Mouse (Mus musculus): ENCODE measurements at regions not wholly inside any gene's neighbourhood (a gene's known extent, or its start where the extent isn't known, plus 50 kb on each side); places are given as distances from the start of the nearest gene placed in this dataset.

DNA sequence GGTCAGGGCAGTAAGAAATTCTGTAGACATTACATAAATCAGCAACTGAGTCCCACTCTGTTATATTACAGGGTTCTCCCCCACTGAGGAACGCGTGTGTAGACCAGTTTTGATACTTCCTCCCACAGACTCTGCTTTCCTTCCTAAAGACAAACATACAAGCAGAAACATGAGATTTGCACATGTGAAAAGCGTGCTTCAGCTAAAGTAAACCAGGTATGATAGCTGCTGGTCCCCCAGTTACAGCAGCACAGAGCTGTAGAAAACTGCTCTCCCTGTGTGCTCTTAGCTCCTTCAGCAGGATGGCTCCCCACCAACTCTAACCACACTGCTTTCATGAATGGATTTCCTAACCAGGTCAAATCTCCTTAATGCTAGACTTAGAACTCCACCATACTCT is 175.0 kb downstream of the Spry2 start:
- Histone ChIP-seq H3K27me3 (ENCODE audit: insufficient read depth, low read length) (no peaks in the 10 kb centered on the region), H3K4me1 (replicated peaks; ENCODE audit: low read depth, low read length) (no peaks in the 10 kb centered on the region; the same call in 1 of the 2 replicates), H3K9me3 (ENCODE audit: low read length) (no peaks in the 10 kb centered on the region), H3K4me3 (replicated peaks; ENCODE audit: low read length) (no peak overlapping the region), H3K36me3 (ENCODE audit: insufficient read depth, low read length) (no peaks in the 10 kb centered on the region)
- no peak for TF ChIP-seq CTCF (conservative IDR thresholded peaks at IDR 0.05; ENCODE audit: low read length)

DNA sequence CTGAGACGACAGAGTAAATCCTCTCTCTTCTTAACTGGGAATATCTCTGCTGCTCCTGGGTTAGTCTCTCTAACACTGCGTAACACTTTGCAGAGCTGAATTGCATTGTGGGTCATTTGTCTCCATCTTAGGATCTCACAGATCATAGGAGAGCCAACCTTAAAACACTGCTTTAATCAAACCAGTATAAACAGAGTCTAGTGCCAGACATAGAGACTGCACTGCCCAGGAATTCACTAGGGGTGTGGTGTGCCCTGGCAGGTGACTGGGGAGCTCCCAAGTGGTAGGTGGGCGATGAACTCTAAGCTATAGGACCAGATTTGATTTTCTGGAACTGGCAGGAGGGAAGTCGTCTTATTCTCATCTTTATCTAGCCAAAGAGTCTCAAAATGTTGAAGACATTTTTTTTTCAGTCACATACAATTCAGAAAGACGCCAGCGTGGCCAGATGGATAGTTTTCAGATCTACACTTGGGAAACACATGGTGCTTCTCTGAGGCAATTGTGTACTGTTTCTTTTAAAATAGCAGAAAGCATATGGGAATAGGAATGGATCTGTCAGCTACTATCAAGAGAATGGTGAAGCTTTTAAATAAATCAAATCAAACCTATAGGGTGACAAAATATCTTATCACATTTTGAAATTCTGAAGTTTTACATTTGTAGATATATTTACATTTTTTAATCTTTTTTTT is 175.7 kb downstream of the Spry2 start:
- Histone ChIP-seq H3K9me3 (ENCODE audit: low read length) (no peaks in the 10 kb centered on the region), H3K4me3 (replicated peaks; ENCODE audit: low read length) (no peak overlapping the region), H3K4me1 (replicated peaks; ENCODE audit: low read depth, low read length) (no peaks in the 10 kb centered on the region; the same call in 1 of the 2 replicates), H3K36me3 (ENCODE audit: insufficient read depth, low read length) (no peaks in the 10 kb centered on the region), H3K27me3 (ENCODE audit: insufficient read depth, low read length) (no peaks in the 10 kb centered on the region)
- TF ChIP-seq NANOG (IDR thresholded peaks at IDR 0.05; ENCODE audit: borderline replicate concordance, low read length), result no peak
- TF ChIP-seq POU5F1 (IDR thresholded peaks at IDR 0.05; ENCODE audit: borderline replicate concordance, low read length), result no peak
- no peak for TF ChIP-seq CTCF (conservative IDR thresholded peaks at IDR 0.05; ENCODE audit: low read length)

DNA sequence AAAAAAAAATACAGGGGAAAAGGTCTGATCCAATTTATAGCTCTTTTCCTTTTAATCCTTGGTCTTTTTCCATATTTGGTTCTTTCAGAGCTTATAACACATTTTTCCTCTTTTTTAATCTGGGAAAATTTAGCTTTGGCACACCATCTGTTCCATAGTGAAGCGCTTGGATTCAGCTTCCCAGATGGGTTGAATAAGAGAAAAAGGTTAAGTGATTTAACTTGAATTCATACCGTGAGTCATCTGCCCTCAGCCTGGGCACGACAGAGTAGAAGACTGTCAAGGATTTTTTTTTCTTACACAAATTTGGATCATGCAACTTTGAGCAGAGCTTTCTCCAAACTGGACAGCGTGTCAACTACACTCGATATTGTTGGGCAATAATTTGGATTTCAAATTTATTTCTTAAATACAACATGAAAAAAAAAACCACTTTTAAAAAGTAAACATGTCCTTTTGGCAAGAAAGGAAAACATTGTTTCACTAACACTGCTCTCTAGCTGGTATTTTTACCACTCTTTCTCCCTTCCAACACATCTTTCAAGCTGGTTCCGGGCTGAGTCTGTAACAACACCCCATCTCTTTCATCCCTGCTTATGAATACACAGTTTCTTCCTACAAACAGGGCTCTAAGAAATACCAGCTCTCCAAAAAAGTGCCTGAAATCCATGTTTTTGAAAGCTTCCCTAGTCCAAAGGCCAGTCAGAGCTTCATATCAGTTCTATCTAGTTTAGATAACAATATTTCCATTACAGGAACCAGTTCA is 177.8 kb downstream of the Spry2 start:
- no peak for TF ChIP-seq POU5F1 (IDR thresholded peaks at IDR 0.05; ENCODE audit: borderline replicate concordance, low read length)
- no peak for TF ChIP-seq CTCF (conservative IDR thresholded peaks at IDR 0.05; ENCODE audit: low read length)
- no peak for TF ChIP-seq NANOG (IDR thresholded peaks at IDR 0.05; ENCODE audit: borderline replicate concordance, low read length)
- no peaks in the 10 kb centered on the region for H3K36me3 ChIP-seq (ENCODE audit: insufficient read depth, low read length)
- no peaks in the 10 kb centered on the region for H3K4me1 ChIP-seq (replicated peaks; ENCODE audit: low read depth, low read length)
- 0 out of 2 replicates have a peak, but pooled peaks cover 4% of the 10 kb centered on the region for H3K9me3 ChIP-seq (ENCODE audit: low read length)
- no peaks in the 10 kb centered on the region for H3K27me3 ChIP-seq (ENCODE audit: insufficient read depth, low read length)
- H3K4me3 ChIP-seq (replicated peaks; ENCODE audit: low read length), result no peak overlapping the region

DNA sequence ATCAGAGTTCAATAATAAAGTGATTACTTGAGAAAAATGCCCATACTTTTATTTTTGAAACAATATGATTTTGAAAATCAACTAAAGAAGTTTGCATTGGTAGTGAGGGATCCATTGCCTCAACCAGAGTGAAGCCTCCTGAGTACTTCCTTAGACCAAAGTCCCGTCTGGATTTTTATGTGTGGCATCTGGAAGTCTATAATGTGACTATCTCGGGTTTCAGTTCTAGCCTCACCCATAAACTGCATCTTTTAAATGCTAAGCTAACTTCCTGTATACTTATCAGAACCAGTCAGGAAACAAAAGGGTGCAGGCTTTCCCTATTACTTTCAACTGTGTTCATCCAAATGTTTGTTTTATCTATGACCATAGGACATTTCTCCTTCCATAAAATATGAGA is 178.8 kb downstream of the Spry2 start:
- Histone ChIP-seq H3K9me3 (ENCODE audit: low read length) (0 out of 2 replicates have a peak, but pooled peaks cover 5% of the 10 kb centered on the region), H3K27me3 (ENCODE audit: insufficient read depth, low read length) (no peaks in the 10 kb centered on the region), H3K36me3 (ENCODE audit: insufficient read depth, low read length) (no peaks in the 10 kb centered on the region), H3K4me3 (replicated peaks; ENCODE audit: low read length) (no peak overlapping the region), H3K4me1 (replicated peaks; ENCODE audit: low read depth, low read length) (no peaks in the 10 kb centered on the region)
- no peak for TF ChIP-seq CTCF (conservative IDR thresholded peaks at IDR 0.05; ENCODE audit: low read length)
- no peak for TF ChIP-seq POU5F1 (IDR thresholded peaks at IDR 0.05; ENCODE audit: borderline replicate concordance, low read length)
- no peak for TF ChIP-seq NANOG (IDR thresholded peaks at IDR 0.05; ENCODE audit: borderline replicate concordance, low read length)

DNA sequence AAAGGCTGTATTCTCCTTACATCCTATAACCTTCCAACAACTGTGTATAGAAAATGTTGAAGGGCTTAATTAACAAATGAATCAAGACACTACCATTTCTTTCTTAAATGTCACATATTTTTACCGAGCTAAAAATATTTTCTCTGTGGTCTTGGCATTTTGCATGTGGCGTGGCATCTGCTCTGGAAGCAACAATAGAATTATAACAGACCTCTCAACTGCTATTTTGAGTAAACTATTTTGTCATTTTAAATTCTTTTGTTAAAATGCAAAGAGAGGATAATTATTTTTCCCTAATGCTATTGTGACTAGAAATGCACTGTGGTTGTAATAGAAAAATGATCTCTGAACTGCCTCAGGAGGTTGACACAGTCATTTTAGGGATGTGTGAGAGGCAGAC is 187.9 kb downstream of the Spry2 start:
- Histone ChIP-seq H3K4me1 (replicated peaks; ENCODE audit: low read depth, low read length) (no peaks in the 10 kb centered on the region), H3K4me3 (replicated peaks; ENCODE audit: low read length) (no peak overlapping the region), H3K36me3 (ENCODE audit: insufficient read depth, low read length) (no peaks in the 10 kb centered on the region), H3K27me3 (ENCODE audit: insufficient read depth, low read length) (no peaks in the 10 kb centered on the region), H3K9me3 (ENCODE audit: low read length) (no peaks in the 10 kb centered on the region)
- TF ChIP-seq CTCF (conservative IDR thresholded peaks at IDR 0.05; ENCODE audit: low read length) (no peak), NANOG (IDR thresholded peaks at IDR 0.05; ENCODE audit: borderline replicate concordance, low read length) (no peak), POU5F1 (IDR thresholded peaks at IDR 0.05; ENCODE audit: borderline replicate concordance, low read length) (no peak)

GRCm38 (mm10) chr14:105706756-105707155 is 189.9 kb downstream of the Spry2 start:
- TF ChIP-seq POU5F1 (IDR thresholded peaks at IDR 0.05; ENCODE audit: borderline replicate concordance, low read length), result no peak
- TF ChIP-seq NANOG (IDR thresholded peaks at IDR 0.05; ENCODE audit: borderline replicate concordance, low read length), result no peak
- no peak for TF ChIP-seq CTCF (conservative IDR thresholded peaks at IDR 0.05; ENCODE audit: low read length)
- Histone ChIP-seq H3K9me3 (ENCODE audit: low read length) (no peaks in the 10 kb centered on the region), H3K4me1 (replicated peaks; ENCODE audit: low read depth, low read length) (no peaks in the 10 kb centered on the region), H3K36me3 (ENCODE audit: insufficient read depth, low read length) (no peaks in the 10 kb centered on the region), H3K27me3 (ENCODE audit: insufficient read depth, low read length) (no peaks in the 10 kb centered on the region), H3K4me3 (replicated peaks; ENCODE audit: low read length) (no peak overlapping the region)

- Histone ChIP-seq H3K4me3 (replicated peaks; ENCODE audit: low read length) (no peak overlapping the region), H3K9me3 (ENCODE audit: low read length) (no peaks in the 10 kb centered on the region), H3K36me3 (ENCODE audit: insufficient read depth, low read length) (no peaks in the 10 kb centered on the region), H3K27me3 (ENCODE audit: insufficient read depth, low read length) (no peaks in the 10 kb centered on the region), H3K4me1 (replicated peaks; ENCODE audit: low read depth, low read length) (no peaks in the 10 kb centered on the region)
- TF ChIP-seq CTCF (conservative IDR thresholded peaks at IDR 0.05; ENCODE audit: low read length) (no peak), POU5F1 (IDR thresholded peaks at IDR 0.05; ENCODE audit: borderline replicate concordance, low read length) (no peak), NANOG (IDR thresholded peaks at IDR 0.05; ENCODE audit: borderline replicate concordance, low read length) (no peak)
Observed at GRCm38 (mm10) chr14:105698616-105699015, 198.0 kb downstream of the Spry2 start.

GRCm38 (mm10) chr14:105698086-105698485 is 198.5 kb downstream of the Spry2 start:
- TF ChIP-seq CTCF (conservative IDR thresholded peaks at IDR 0.05; ENCODE audit: low read length) (no peak), POU5F1 (IDR thresholded peaks at IDR 0.05; ENCODE audit: borderline replicate concordance, low read length) (no peak), NANOG (IDR thresholded peaks at IDR 0.05; ENCODE audit: borderline replicate concordance, low read length) (no peak)
- Histone ChIP-seq H3K27me3 (ENCODE audit: insufficient read depth, low read length) (no peaks in the 10 kb centered on the region), H3K9me3 (ENCODE audit: low read length) (no peaks in the 10 kb centered on the region), H3K4me1 (replicated peaks; ENCODE audit: low read depth, low read length) (no peaks in the 10 kb centered on the region), H3K4me3 (replicated peaks; ENCODE audit: low read length) (no peak overlapping the region), H3K36me3 (ENCODE audit: insufficient read depth, low read length) (no peaks in the 10 kb centered on the region)
